Mouse (Mus musculus) MEL (cell line): Measurements from ENCODE around the gene Arhgap29. TPM values are rescaled to one million over a fixed set of nuclear protein-coding genes. Genes with fewer than 3 reads are reported as not detected.

Experiments used
- DNase-seq: peaks from one replicate; pipeline ENCODE4 v3.0.0; 2011; ENCODE audit warnings: low read depth, low spot score
- H3K27ac ChIP-seq: 2 replicates; pipeline ENCODE4 v1.5.1; 2012; ENCODE audit warnings: low read depth, mild to moderate bottlenecking, control low read depth, low read length, moderate library complexity; ENCODE audit not compliant: control insufficient read depth
- H3K27me3 ChIP-seq, 2 experiments: fragments of 150-350 bp in 1 of 2; sonication (generic) in 1 of 2; 2 replicates each; pipeline ENCODE4 v1.6.1; 2012; ENCODE audit warnings: low read length in 2 of 2, mild to moderate bottlenecking in 2 of 2, improper control_type of control experiment in 1 of 2, moderate library complexity in 1 of 2; ENCODE audit not compliant: insufficient read depth in 2 of 2, control insufficient read depth in 1 of 2
- H3K36me3 ChIP-seq, 2 experiments: 2 replicates each; pipeline ENCODE4 v1.6.1; 2012 to 2014; ENCODE audit warnings: low read length in 2 of 2, improper control_type of control experiment in 1 of 2, inconsistent platforms in 1 of 2, mild to moderate bottlenecking in 1 of 2; ENCODE audit not compliant: insufficient read depth in 2 of 2, control insufficient read depth in 1 of 2
- H3K4me1 ChIP-seq, 2 experiments: fragments of 150-350 bp in 1 of 2; sonication (generic) in 1 of 2; 2 replicates each; pipeline ENCODE4 v1.6.1; 2012; ENCODE audit warnings: low read length in 2 of 2, improper control_type of control experiment in 1 of 2, mild to moderate bottlenecking in 1 of 2; ENCODE audit not compliant: insufficient read depth in 2 of 2, control insufficient read depth in 1 of 2
- H3K4me3 ChIP-seq, 2 experiments: fragments of 150-350 bp in 1 of 2; sonication (generic) in 1 of 2; 2 replicates each; pipeline ENCODE4 v1.5.1; 2012; ENCODE audit warnings: low read depth in 2 of 2, low read length in 2 of 2, mild to moderate bottlenecking in 2 of 2, moderate library complexity in 2 of 2, control low read depth in 1 of 2, improper control_type of control experiment in 1 of 2; ENCODE audit not compliant: control insufficient read depth in 1 of 2, insufficient read depth in 1 of 2
- H3K79me2 ChIP-seq: 2 replicates; pipeline ENCODE4 v1.6.1; 2012; ENCODE audit warnings: mild to moderate bottlenecking, low read length, moderate library complexity; ENCODE audit not compliant: control insufficient read depth, poor library complexity, insufficient read depth
- H3K9ac ChIP-seq: 2 replicates; pipeline ENCODE4 v1.6.1; 2012; ENCODE audit warnings: low read depth, mild to moderate bottlenecking, control low read depth, low read length, moderate library complexity; ENCODE audit not compliant: control insufficient read depth, poor library complexity, severe bottlenecking
- H3K9me3 ChIP-seq: fragments of 150-350 bp; sonication (generic); replicated peaks from 2 replicates; pipeline ENCODE4 v1.6.1; 2012; ENCODE audit warnings: mild to moderate bottlenecking, low read length, improper control_type of control experiment, moderate library complexity; ENCODE audit not compliant: insufficient read depth
- BHLHE40 ChIP-seq: IDR thresholded peaks from 2 replicates; pipeline ENCODE4 v1.6.1; 2012; ENCODE audit warnings: low read depth, mild to moderate bottlenecking, inconsistent platforms, low read length, improper control_type of control experiment, borderline replicate concordance
- CHD1 ChIP-seq: IDR thresholded peaks from 2 replicates; pipeline ENCODE4 v1.6.1; 2012; ENCODE audit warnings: low read depth, mild to moderate bottlenecking, inconsistent platforms, low read length, improper control_type of control experiment
- CTCF ChIP-seq, 3 experiments: IDR thresholded peaks in 2 of 3; conservative IDR thresholded peaks in 1 of 3; 2 replicates each; pipeline ENCODE4 v1.5.1; 2011 to 2012; ENCODE audit warnings: low read length in 3 of 3, low read depth in 2 of 3, mild to moderate bottlenecking in 2 of 3, improper control_type of control experiment in 1 of 3, inconsistent platforms in 1 of 3, mixed read lengths in 1 of 3, moderate library complexity in 1 of 3; ENCODE audit not compliant: control insufficient read depth in 1 of 3, insufficient read depth in 1 of 3, poor library complexity in 1 of 3, severe bottlenecking in 1 of 3
- E2F4 ChIP-seq: IDR thresholded peaks from 2 replicates; pipeline ENCODE4 v1.6.1; 2011; ENCODE audit warnings: low read depth, low read length, improper control_type of control experiment, borderline replicate concordance
- ELF1 ChIP-seq: IDR thresholded peaks from 2 replicates; pipeline ENCODE4 v1.6.1; 2014; ENCODE audit warnings: low read depth, mild to moderate bottlenecking, inconsistent platforms, low read length, improper control_type of control experiment, moderate library complexity
- EP300 ChIP-seq, 2 experiments: IDR thresholded peaks; 2 replicates each; pipeline ENCODE4 v1.6.1; 2011; ENCODE audit warnings: improper control_type of control experiment in 2 of 2, low read length in 2 of 2, low read depth in 1 of 2, mild to moderate bottlenecking in 1 of 2
- GABPA ChIP-seq: IDR thresholded peaks from 2 replicates; pipeline ENCODE4 v1.6.1; 2012; ENCODE audit warnings: low read depth, mild to moderate bottlenecking, inconsistent platforms, low read length, improper control_type of control experiment, moderate library complexity
- GATA1 ChIP-seq: IDR thresholded peaks from 2 replicates; pipeline ENCODE4 v1.6.1; 2011; ENCODE audit warnings: low read depth, low read length, improper control_type of control experiment
- HCFC1 ChIP-seq: IDR thresholded peaks from 2 replicates; pipeline ENCODE4 v1.6.1; 2012; ENCODE audit warnings: low read depth, mild to moderate bottlenecking, inconsistent platforms, low read length, improper control_type of control experiment, moderate library complexity
- JUND ChIP-seq: IDR thresholded peaks from 2 replicates; pipeline ENCODE4 v1.6.1; 2011; ENCODE audit warnings: low read depth, mild to moderate bottlenecking, improper control_type of control experiment, low read length
- MAFK ChIP-seq: IDR thresholded peaks from 2 replicates; pipeline ENCODE4 v1.6.1; 2011; ENCODE audit warnings: low read depth, mild to moderate bottlenecking, low read length, improper control_type of control experiment, borderline replicate concordance
- MAX ChIP-seq: IDR thresholded peaks from 2 replicates; pipeline ENCODE4 v1.6.1; 2011; ENCODE audit warnings: low read length, improper control_type of control experiment
- MAZ ChIP-seq: IDR thresholded peaks from 2 replicates; pipeline ENCODE4 v1.6.1; 2012; ENCODE audit warnings: low read depth, mild to moderate bottlenecking, inconsistent platforms, low read length, improper control_type of control experiment
- MEF2A ChIP-seq: IDR thresholded peaks from 2 replicates; pipeline ENCODE4 v1.6.1; 2014; ENCODE audit warnings: low read depth, mild to moderate bottlenecking, inconsistent platforms, low read length, improper control_type of control experiment; ENCODE audit not compliant: poor library complexity, insufficient replicate concordance, severe bottlenecking; ENCODE audit errors: extremely low read depth
- MXI1 ChIP-seq: IDR thresholded peaks from 2 replicates; pipeline ENCODE4 v1.6.1; 2011; ENCODE audit warnings: mild to moderate bottlenecking, low read depth, low read length, improper control_type of control experiment
- MYB ChIP-seq: IDR thresholded peaks from 2 replicates; pipeline ENCODE4 v1.6.1; 2011; ENCODE audit warnings: mild to moderate bottlenecking, low read depth, low read length, improper control_type of control experiment
- MYC ChIP-seq: IDR thresholded peaks from 2 replicates; pipeline ENCODE4 v1.6.1; 2011; ENCODE audit warnings: low read depth, mild to moderate bottlenecking, low read length, improper control_type of control experiment, moderate library complexity
- NELFE ChIP-seq: IDR thresholded peaks from 2 replicates; pipeline ENCODE4 v1.6.1; 2011; ENCODE audit warnings: low read depth, low read length, improper control_type of control experiment
- NRF1 ChIP-seq: IDR thresholded peaks from 2 replicates; pipeline ENCODE4 v1.6.1; 2014; ENCODE audit warnings: low read depth, mild to moderate bottlenecking, inconsistent platforms, low read length, improper control_type of control experiment, moderate library complexity; ENCODE audit not compliant: poor library complexity, insufficient read depth, severe bottlenecking
- POLR2A ChIP-seq, 2 experiments: IDR thresholded peaks; 2 replicates each; pipeline ENCODE4 v1.6.1; 2011 to 2012; ENCODE audit warnings: low read length in 2 of 2, mild to moderate bottlenecking in 2 of 2, control low read depth in 1 of 2, improper control_type of control experiment in 1 of 2, low read depth in 1 of 2, moderate library complexity in 1 of 2; ENCODE audit not compliant: control insufficient read depth in 1 of 2, insufficient read depth in 1 of 2, poor library complexity in 1 of 2
- POLR2AphosphoS2 ChIP-seq: IDR thresholded peaks from 2 replicates; pipeline ENCODE4 v1.6.1; 2011; ENCODE audit warnings: low read length, improper control_type of control experiment
- POLR2AphosphoS5 ChIP-seq: IDR thresholded peaks from 2 replicates; pipeline ENCODE4 v1.6.1; 2012; ENCODE audit warnings: low read depth, borderline replicate concordance, mild to moderate bottlenecking, inconsistent platforms, low read length, moderate library complexity, mixed read lengths
- RAD21 ChIP-seq: IDR thresholded peaks from 2 replicates; pipeline ENCODE4 v1.6.1; 2011; ENCODE audit warnings: mild to moderate bottlenecking, low read depth, low read length, improper control_type of control experiment
- RCOR1 ChIP-seq: IDR thresholded peaks from 2 replicates; pipeline ENCODE4 v1.6.1; 2012; ENCODE audit warnings: low read depth, mild to moderate bottlenecking, inconsistent platforms, low read length, improper control_type of control experiment
- SMC3 ChIP-seq: IDR thresholded peaks from 2 replicates; pipeline ENCODE4 v1.6.1; 2011; ENCODE audit warnings: low read depth, low read length, improper control_type of control experiment
- TAL1 ChIP-seq: IDR thresholded peaks from 2 replicates; pipeline ENCODE4 v1.6.1; 2012; ENCODE audit warnings: mild to moderate bottlenecking, inconsistent platforms, low read length, moderate library complexity, mixed read lengths
- TBP ChIP-seq: IDR thresholded peaks from 2 replicates; pipeline ENCODE4 v1.8.0; 2011; ENCODE audit warnings: low read depth, low read length, improper control_type of control experiment
- UBTF ChIP-seq: IDR thresholded peaks from 2 replicates; pipeline ENCODE4 v1.6.1; 2012; ENCODE audit warnings: low read depth, mild to moderate bottlenecking, inconsistent platforms, low read length, improper control_type of control experiment, moderate library complexity, borderline replicate concordance; ENCODE audit not compliant: insufficient read depth
- USF1 ChIP-seq: IDR thresholded peaks from 2 replicates; pipeline ENCODE4 v1.6.1; 2014; ENCODE audit warnings: low read depth, mild to moderate bottlenecking, inconsistent platforms, low read length, improper control_type of control experiment, moderate library complexity
- USF2 ChIP-seq, 2 experiments: IDR thresholded peaks; 2 replicates each; pipeline ENCODE4 v1.6.1; 2011 to 2012; ENCODE audit warnings: improper control_type of control experiment in 2 of 2, low read length in 2 of 2, borderline replicate concordance in 1 of 2, inconsistent platforms in 1 of 2, low read depth in 1 of 2, mild to moderate bottlenecking in 1 of 2; ENCODE audit not compliant: insufficient read depth in 1 of 2
- ZC3H11A ChIP-seq: IDR thresholded peaks from 2 replicates; pipeline ENCODE4 v1.6.1; 2012; ENCODE audit warnings: low read depth, mild to moderate bottlenecking, inconsistent platforms, low read length, improper control_type of control experiment
- ZKSCAN1 ChIP-seq: IDR thresholded peaks from 2 replicates; pipeline ENCODE4 v1.6.1; 2012; ENCODE audit warnings: low read depth, mild to moderate bottlenecking, inconsistent platforms, low read length, improper control_type of control experiment, moderate library complexity
- polyA plus RNA-seq, 2 experiments: library from polyadenylated mRNA; stranded (reverse) in 1 of 2; unstranded in 1 of 2; fragments of >175 nt in 1 of 2; fragments of >200 nt in 1 of 2; gene quantifications; 2 replicates each; pipeline versions ENCODE4 v1.2.1 to v1.2.4; 2012; ENCODE audit warnings: low replicate concordance in 2 of 2, low read depth in 1 of 2; ENCODE audit not compliant: insufficient read length in 2 of 2, insufficient read depth in 1 of 2, missing spikeins in 1 of 2
- total RNA-seq: library from RNA; depleted of rRNA; stranded (reverse); fragments of 300-350 nt; gene quantifications from 2 replicates; pipeline ENCODE4 v1.2.3, GENCODE M21; 2012

Gene Arhgap29
- total and polyA plus RNA-seq, 3 experiments, result 0.19 to 0.23 TPM; not detected in 1

DNA sequence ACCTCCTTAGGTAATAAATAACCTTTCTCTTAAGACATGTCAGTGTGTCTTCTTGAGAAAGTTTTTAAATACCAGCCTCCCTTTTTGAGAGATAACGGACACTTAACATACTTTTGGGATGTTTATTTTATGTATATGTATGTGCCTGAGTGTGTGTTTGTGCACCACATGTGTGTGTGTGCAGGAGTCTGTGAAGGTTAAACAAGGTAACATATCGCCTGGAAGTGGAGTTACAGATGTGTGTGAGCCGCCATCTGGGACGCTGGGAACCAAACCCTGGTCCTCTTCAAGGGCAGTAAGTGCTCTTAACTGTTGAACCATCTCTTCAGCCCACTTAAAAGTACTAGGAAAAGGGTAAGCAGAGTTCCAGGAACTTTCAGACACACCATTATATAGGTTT, 3.2 kb downstream of the Arhgap29 start:
- H3K9me3 ChIP-seq, result no peaks in the 10 kb centered on the region
- TF ChIP-seq CHD1, result no peak
- TF ChIP-seq TAL1, result no peak
- no peak for TF ChIP-seq MEF2A
- TF ChIP-seq EP300 (IDR thresholded peaks at IDR 0.05; ENCODE audit: low read depth in 1 of 2, low read length in 2 of 2), result no peak
- TF ChIP-seq TBP, result no peak
- TF ChIP-seq E2F4, result no peak
- no peak for TF ChIP-seq POLR2AphosphoS2
- TF ChIP-seq SMC3, result no peak
- TF ChIP-seq MXI1, result no peak
- TF ChIP-seq UBTF, result no peak
- TF ChIP-seq GABPA, result no peak
- TF ChIP-seq CTCF (IDR thresholded peaks at IDR 0.05 in 2 of 3, conservative IDR thresholded peaks at IDR 0.05 in 1 of 3; ENCODE audit: control insufficient read depth in 1 of 3, insufficient read depth in 1 of 3, low read depth in 2 of 3, low read length in 3 of 3, poor library complexity in 1 of 3, severe bottlenecking in 1 of 3), result no peak
- no peak for TF ChIP-seq RCOR1
- TF ChIP-seq POLR2AphosphoS5, result no peak
- TF ChIP-seq NRF1, result no peak
- no peak for TF ChIP-seq POLR2A (IDR thresholded peaks at IDR 0.05; ENCODE audit: control insufficient read depth in 1 of 2, insufficient read depth in 1 of 2, low read depth in 1 of 2, low read length in 2 of 2, poor library complexity in 1 of 2)
- TF ChIP-seq MAFK, result no peak
- no peak for TF ChIP-seq MAZ
- TF ChIP-seq USF1, result no peak
- H3K27me3 ChIP-seq, result no peaks in the 10 kb centered on the region
- H3K4me1 ChIP-seq, result no peaks in the 10 kb centered on the region
- H3K27ac ChIP-seq, result no peak overlapping the region
- no peaks in the 10 kb centered on the region for H3K36me3 ChIP-seq
- H3K4me3 ChIP-seq, result no peak overlapping the region
- no peak for DNase-seq
- H3K9ac ChIP-seq, result no peak overlapping the region
- no peaks in the 10 kb centered on the region for H3K79me2 ChIP-seq

DNA sequence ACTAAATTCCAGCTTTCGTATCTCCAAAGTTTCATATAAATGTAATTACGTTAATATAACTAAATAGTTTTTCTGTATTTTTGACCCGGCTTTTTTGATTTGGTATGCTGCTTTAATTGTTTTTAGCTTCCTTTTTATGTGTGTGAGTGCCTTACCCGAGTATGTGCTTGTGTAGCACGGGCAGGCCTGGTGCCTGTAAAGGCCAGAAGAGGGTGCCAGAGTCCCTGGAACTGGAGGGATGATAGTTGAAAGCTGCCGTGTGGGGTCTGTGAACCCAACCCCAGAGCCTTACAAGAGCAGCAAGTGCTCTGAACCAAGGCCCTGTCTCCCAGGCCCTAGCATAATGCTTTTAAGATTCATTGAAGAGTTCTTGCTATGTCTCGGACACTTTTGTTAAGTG, 4.4 kb downstream of the Arhgap29 start:
- H3K36me3 ChIP-seq, result no peaks in the 10 kb centered on the region
- DNase-seq, result peak; percentile 20
- H3K9ac ChIP-seq, result no peak overlapping the region
- H3K27me3 ChIP-seq, result no peaks in the 10 kb centered on the region
- no peak overlapping the region for H3K4me3 ChIP-seq
- H3K4me1 ChIP-seq, result no peaks in the 10 kb centered on the region
- no peaks in the 10 kb centered on the region for H3K79me2 ChIP-seq
- H3K9me3 ChIP-seq, result no peaks in the 10 kb centered on the region
- H3K27ac ChIP-seq, result no peak overlapping the region
- no peak for TF ChIP-seq BHLHE40
- no peak for TF ChIP-seq MAX
- no peak for TF ChIP-seq JUND
- no peak for TF ChIP-seq USF1
- TF ChIP-seq CTCF (IDR thresholded peaks at IDR 0.05 in 2 of 3, conservative IDR thresholded peaks at IDR 0.05 in 1 of 3; ENCODE audit: control insufficient read depth in 1 of 3, insufficient read depth in 1 of 3, low read depth in 2 of 3, low read length in 3 of 3, poor library complexity in 1 of 3, severe bottlenecking in 1 of 3), result peak in 2 of 3 experiments; percentile 44 to 45; a peak in 4 of 6 replicates
- no peak for TF ChIP-seq MYB
- no peak for TF ChIP-seq MYC
- no peak for TF ChIP-seq POLR2AphosphoS5
- no peak for TF ChIP-seq ELF1
- no peak for TF ChIP-seq GATA1
- TF ChIP-seq ZKSCAN1, result no peak
- TF ChIP-seq RAD21, result peak; percentile 36
- no peak for TF ChIP-seq NELFE
- no peak for TF ChIP-seq USF2 (IDR thresholded peaks at IDR 0.05; ENCODE audit: borderline replicate concordance in 1 of 2, insufficient read depth in 1 of 2, low read depth in 1 of 2, low read length in 2 of 2)
- peak; percentile 18; the same call in 1 of the 2 replicates for TF ChIP-seq ZC3H11A
- no peak for TF ChIP-seq HCFC1
- peak; percentile 37 for TF ChIP-seq SMC3
- no peak for TF ChIP-seq POLR2AphosphoS2
- TF ChIP-seq MAZ, result no peak
